Mouse (Mus musculus) yolk sac, embryonic 10.5 days (tissue): Measurements from ENCODE around the gene E4f1.

ENCODE experiments used
- DNase-seq: peaks from one replicate; pipeline ENCODE4 v3.0.0-alpha.2; 2017; ENCODE audit warnings: low spot score

Gene E4f1

DNA sequence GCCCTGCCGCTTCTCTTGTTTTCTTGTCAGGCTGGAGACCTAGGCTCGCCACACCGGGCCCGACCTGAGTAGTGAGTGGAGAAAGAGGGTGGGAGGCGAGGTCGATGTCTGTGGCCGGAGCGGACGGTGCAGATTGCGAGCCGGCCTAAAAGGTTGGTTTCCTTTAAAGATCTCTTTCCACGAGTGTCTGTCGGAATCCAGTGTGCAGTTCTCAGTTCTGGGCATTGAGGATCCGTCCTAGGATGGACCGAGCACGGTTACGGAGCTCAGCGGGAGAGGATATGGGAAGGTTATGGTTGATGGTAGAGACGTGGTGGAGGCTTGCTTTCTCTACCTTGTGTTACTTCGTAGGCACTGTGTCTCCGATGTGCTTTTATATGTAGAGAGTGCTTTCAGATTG, 55.1 kb downstream of the E4f1 start:
- DNase-seq, result no peak

DNA sequence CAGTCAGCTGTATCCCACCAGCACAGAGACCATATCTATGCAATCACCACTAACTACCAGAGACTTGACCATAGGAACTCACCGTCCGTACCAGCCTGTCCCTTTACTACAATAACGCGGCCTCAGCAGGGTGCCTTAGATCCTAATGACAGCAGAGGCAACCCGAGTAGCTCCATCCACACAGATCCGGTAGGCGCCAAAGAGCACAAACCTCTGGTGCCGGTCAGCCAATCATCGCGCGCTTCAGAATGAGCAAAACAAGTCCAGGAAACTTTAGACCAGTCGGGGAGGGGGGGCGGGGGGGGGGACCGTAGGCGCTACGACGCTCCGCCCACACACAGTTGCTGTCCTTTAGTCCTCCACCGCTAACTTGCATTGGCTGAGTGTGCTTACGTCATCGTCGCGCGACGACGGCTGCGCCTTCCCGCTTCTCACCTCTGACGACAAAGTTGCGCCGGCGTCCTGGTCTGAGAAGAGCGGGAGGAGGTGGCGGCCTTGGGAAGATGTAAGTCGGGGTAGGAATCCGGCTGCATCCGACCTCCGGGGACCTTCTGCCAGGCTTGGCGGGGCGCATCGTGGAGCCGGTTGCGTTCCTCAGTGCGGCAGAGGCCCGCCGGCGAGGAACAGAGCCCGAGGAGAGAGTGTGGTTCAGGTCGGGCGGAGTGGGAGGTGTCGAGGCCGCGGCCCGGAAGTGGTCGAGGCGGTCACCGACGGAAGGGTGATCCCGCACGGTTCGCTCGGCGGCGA, 55.7 kb downstream of the E4f1 start, which contains the start of gene Rnps1:
Gene Rnps1, plus strand, starts transcription at position 336 of the 747 bp plus-strand sequence.
- DNase-seq, result peak; percentile 100

DNA sequence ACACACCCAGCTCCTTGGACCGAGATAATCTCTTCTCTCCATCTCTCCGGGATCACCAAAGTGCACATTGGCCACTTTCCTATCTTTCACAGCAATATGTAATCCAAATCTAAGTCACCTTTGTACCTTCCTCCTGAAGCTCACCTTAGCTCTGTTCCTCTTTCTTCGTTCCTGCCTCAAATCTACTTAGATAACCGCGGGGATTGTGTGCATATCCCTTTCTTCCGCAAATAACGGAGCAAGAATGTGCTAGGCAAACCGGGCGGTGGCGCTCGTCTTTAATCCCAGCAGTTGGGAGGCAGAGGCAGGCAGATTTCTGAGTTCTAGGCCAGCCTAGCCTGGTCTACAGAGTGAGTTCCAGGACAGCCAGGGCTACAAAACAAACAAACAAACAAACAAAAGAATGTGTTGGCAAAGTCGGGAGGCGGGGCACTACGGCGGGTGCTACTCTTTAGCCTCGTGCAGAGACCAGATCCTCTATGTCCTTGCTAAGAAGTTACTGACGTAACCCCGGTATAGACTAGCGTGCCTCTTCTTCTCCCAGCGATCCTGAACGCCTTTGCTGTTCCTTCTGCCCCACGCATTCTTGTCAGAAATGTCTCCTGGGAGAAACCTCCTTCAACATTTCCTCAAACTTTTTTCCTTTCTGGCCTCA, 56.4 kb downstream of the E4f1 start:
- peak; percentile 73 for DNase-seq

DNA sequence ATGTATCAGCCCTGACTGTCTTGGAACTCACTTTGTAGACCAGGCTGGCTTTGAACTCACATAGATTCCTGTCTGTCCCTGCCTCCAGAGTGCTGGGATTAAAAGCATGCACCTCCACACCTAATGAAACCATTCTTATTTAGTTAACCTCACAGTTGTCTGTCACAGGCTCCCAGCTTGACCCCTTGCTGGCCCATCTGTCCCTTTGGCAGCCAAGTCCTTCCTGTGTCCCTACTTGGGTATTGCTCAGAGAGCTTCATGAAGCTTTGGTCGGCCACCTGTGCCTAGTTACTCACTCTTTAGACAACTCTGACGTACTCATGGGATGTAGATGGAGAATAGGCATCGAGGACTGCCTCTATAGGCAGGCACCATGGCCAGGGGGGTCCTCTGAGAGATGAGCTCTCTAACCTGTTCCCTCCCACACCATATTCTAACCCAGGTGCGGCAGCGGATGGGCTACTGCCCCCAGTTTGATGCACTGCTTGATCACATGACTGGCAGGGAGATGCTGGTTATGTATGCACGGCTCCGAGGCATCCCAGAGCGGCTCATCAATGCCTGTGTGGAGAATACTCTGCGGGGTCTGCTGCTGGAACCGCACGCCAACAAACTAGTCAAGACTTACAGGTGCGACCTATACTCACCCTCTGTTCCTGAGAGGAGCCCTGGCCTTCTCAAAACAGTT, 62.9 kb downstream of the E4f1 start:
- DNase-seq, result no peak

DNA sequence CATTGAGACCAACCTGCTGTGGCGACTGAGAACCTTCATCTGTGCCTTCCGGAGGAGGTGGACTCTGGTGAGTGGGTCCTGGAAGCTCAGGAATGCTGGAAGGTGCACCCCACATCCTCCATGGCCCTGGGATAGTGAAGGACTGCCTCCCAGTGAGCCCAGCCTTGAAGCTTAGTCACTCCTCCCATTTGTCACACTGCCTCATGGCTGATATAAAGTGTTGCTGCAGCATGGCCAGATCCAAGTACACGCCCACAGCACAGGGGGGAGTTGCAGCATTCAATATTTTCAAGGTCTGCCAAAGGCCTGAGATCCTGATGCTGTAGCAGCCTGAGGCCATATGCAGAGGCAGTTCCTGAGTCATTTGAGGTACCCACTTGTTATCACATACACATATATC, 67.7 kb downstream of the E4f1 start:
- no peak for DNase-seq

DNA sequence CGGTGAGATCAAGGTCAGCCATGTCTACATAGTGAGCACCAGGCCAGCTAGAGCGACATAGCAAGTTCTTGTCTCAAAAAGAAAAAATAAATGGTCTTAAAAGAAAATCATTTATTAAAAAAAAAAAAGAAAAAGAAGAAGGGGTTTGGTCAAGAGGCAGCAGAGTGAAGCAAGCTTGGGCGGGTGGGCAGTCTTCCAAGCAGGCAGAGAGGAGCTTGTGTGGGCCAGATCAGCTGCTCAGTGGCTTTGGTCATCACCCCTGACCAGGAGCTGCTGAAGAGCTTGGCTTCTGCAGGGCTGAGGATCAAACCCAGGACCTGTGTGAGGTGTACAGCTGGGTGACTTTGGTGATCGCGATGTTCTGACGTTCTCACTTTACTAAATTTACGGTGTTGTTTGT, 75.7 kb downstream of the E4f1 start:
- no peak for DNase-seq
